Mouse (Mus musculus) liver, adult 2 months (tissue): Measurements from ENCODE around the gene Erich6. TPM values are rescaled to one million over a fixed set of nuclear protein-coding genes. Genes with fewer than 3 reads are reported as not detected.

Experiments used
- DNase-seq: peaks from one replicate; pipeline ENCODE4 v3.0.0-alpha.2; 2011; ENCODE audit warnings: low read depth, low spot score; ENCODE audit errors: extremely low read depth
- H3K27ac ChIP-seq: fragments of 200-500 bp; replicated peaks from 2 replicates; pipeline ENCODE4 v1.5.1; 2012; ENCODE audit warnings: low read depth, mild to moderate bottlenecking, control low read depth, inconsistent platforms, low read length; ENCODE audit not compliant: insufficient read depth
- H3K27me3 ChIP-seq: fragments of 200-500 bp; 2 replicates; pipeline ENCODE4 v1.6.1; 2012; ENCODE audit warnings: mild to moderate bottlenecking, moderate library complexity, low read length, inconsistent platforms; ENCODE audit not compliant: control insufficient read depth, insufficient read depth
- H3K36me3 ChIP-seq: fragments of 200-500 bp; 2 replicates; pipeline ENCODE4 v1.6.1; 2012; ENCODE audit warnings: low read length, inconsistent platforms; ENCODE audit not compliant: control insufficient read depth, insufficient read depth
- H3K4me1 ChIP-seq: fragments of 200-500 bp; 2 replicates; pipeline ENCODE4 v1.6.1; 2011; ENCODE audit warnings: low read length; ENCODE audit not compliant: control insufficient read depth, insufficient read depth
- H3K4me3 ChIP-seq: fragments of 200-500 bp; 2 replicates; pipeline ENCODE4 v1.5.1; 2011; ENCODE audit warnings: low read depth, mild to moderate bottlenecking, control low read depth, low read length, moderate library complexity; ENCODE audit not compliant: insufficient read depth
- H3K79me2 ChIP-seq: fragments of 200-500 bp; 2 replicates; pipeline ENCODE4 v1.6.1; 2012; ENCODE audit warnings: inconsistent platforms, mild to moderate bottlenecking, low read length, moderate library complexity; ENCODE audit not compliant: control insufficient read depth, insufficient read depth
- H3K9ac ChIP-seq: fragments of 200-500 bp; 2 replicates; pipeline ENCODE4 v1.6.1; 2012; ENCODE audit warnings: low read depth, mild to moderate bottlenecking, control low read depth, inconsistent platforms, low read length
- CTCF ChIP-seq: fragments of 200-500 bp; IDR thresholded peaks from 2 replicates; pipeline ENCODE4 v1.5.1; 2011; ENCODE audit warnings: low read depth, low read length, control low read depth
- POLR2A ChIP-seq: fragments of 200-500 bp; IDR thresholded peaks from 2 replicates; pipeline ENCODE4 v1.6.1; 2011; ENCODE audit warnings: low read length, control low read depth; ENCODE audit not compliant: insufficient read depth; ENCODE audit errors: extremely low read depth
- WGBS: fragments of 180-500 bp; shearing (Covaris S2); methylation state at CpG from one replicate; pipeline ENCODE4 v1.1.7; 2018; 5-methylcytosine and 5-hydroxymethylcytosine counted together
- polyA plus RNA-seq: library from polyadenylated mRNA; depleted of rRNA; stranded (reverse); fragments of >200 nt; gene quantifications from 2 replicates; pipeline ENCODE4 v1.2.3, GENCODE M21; 2012
- total RNA-seq: library from RNA; depleted of rRNA; stranded (reverse); fragments of >200 nt; gene quantifications from 2 replicates; pipeline ENCODE4 v1.2.3, GENCODE M21; 2014

The Erich6 gene
- total and polyA plus RNA-seq, 2 experiments = not detected

DNA sequence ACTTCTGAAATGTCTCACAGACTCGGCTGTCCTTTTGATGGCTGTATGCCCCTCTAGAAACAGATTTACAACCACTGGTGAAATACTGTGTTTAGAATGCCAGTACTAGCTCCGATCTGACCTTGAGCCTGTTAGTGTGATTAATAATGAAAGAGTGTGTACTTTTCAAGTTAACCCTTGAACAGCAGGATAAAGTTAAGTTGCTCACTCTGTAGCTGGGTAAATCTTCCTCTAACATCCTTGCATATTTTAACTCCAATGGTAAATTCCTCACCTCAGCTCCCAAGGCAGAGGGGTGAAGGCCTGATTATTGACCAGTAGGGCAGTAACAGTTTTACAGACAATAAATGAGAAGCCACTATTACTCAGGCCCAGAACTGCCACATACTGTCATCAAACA is 44.8 kb upstream of the Erich6 start:
- Histone ChIP-seq H3K36me3 (peaks cover 3% of the 10 kb centered on the region; the same call in 1 of the 2 replicates), H3K79me2 (peaks cover 43% of the 10 kb centered on the region), H3K9ac (peak overlapping the region; percentile 25; the same call in 1 of the 2 replicates), H3K27ac (peak overlapping the region; percentile 34; the same call in 1 of the 2 replicates), H3K4me3 (no peak overlapping the region; the same call in 1 of the 2 replicates), H3K27me3 (no peaks in the 10 kb centered on the region), H3K4me1 (peaks cover 56% of the 10 kb centered on the region)
- peak; percentile 90 for DNase-seq
- WGBS = 22% methylated on average over 2 of the region's 2 CpGs
- TF ChIP-seq CTCF (no peak), POLR2A (no peak)

DNA sequence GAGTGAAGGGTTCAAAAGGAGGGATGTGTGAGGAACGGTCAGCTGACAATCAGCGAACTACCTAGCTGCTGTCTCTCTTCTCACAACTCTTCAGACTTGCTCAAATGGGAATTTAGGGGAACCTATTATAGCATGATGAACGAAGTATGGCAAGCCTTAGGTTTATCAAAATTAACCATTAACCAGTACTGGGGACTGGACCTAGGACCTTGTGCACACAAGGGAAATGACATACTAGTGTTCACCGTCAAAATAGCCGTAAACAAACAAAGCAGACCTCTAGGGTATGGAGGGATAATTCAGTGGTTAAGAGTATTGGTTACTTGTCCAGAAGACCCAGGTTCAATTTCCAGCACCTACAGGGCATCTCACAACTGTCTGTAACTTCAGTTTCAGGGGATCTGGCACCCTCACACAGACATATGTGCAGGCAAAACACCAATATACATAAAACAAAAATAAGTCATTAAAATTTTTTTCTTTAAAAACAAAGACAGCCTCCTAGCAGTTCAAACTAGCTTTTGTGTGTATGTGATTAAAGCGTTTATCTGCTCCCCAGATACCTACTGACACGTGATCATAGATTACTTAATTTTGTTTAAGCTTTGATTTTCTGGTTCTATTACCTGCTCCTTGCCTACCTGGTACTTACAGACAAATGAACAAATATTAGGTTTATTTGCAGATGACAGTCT is 44.1 kb upstream of the Erich6 start:
- Histone ChIP-seq H3K27ac (peak overlapping the region; percentile 89), H3K27me3 (no peaks in the 10 kb centered on the region), H3K36me3 (peaks cover 3% of the 10 kb centered on the region; the same call in 1 of the 2 replicates), H3K4me3 (no peak overlapping the region; the same call in 1 of the 2 replicates), H3K79me2 (peaks cover 39% of the 10 kb centered on the region), H3K4me1 (peaks cover 56% of the 10 kb centered on the region), H3K9ac (peak overlapping the region; percentile 33)
- TF ChIP-seq POLR2A (no peak), CTCF (no peak)
- peak; percentile 93 for DNase-seq
- WGBS = 24% methylated on average over 7 of the region's 7 CpGs

DNA sequence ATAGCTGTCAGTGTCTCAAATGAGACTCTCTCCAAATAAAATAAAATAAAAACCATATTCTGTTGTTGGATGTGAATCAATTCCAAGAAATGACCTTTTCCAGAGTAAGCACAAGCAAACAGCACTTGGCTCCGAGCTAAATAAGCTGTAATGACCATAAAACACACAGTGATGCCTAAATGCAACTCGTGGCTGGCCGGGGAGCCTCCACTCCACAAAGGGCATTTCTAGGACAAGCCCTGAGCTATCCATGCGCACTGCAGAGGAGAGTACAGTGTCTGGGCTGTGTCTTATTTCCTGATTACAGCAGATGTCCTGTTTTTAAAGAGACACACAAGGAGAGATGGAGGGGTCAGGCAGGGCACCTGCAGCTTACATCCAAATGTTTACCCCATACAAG is 43.0 kb upstream of the Erich6 start:
- Histone ChIP-seq H3K27ac (peak overlapping the region; percentile 60), H3K36me3 (peaks cover 8% of the 10 kb centered on the region; the same call in 1 of the 2 replicates), H3K9ac (0 out of 2 replicates have a peak overlapping the region, but pooled peaks have one; percentile 1), H3K4me1 (peaks cover 49% of the 10 kb centered on the region), H3K27me3 (no peaks in the 10 kb centered on the region), H3K79me2 (peaks cover 28% of the 10 kb centered on the region), H3K4me3 (no peak overlapping the region)
- 18% methylated on average over 4 of the region's 4 CpGs for WGBS
- no peak for TF ChIP-seq CTCF
- TF ChIP-seq POLR2A = no peak
- peak; percentile 64 for DNase-seq

DNA sequence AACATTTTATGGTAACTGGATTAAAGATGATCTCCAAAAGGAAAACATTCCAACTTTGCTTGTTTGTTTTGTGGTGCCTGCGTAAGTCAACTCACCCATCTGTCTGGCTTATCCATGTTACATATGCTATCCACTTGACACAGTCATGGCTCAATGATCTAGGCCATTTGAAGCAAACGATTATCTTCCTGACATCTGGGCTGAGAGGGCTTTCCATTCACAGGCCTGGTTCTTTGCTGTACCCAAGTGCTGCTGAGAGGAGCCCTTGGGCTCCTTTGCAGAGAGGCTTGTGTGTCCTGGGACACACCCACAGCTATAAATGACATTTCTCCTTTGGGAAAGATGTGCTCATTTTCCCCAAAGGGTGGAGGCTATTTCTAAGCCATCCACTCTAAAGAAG is 41.9 kb upstream of the Erich6 start:
- 19% methylated on average over 2 of the region's 2 CpGs for WGBS
- peaks cover 11% of the 10 kb centered on the region; the same call in 1 of the 2 replicates for H3K36me3 ChIP-seq
- H3K9ac ChIP-seq = no peak overlapping the region
- H3K79me2 ChIP-seq = peaks cover 20% of the 10 kb centered on the region
- no peak for DNase-seq
- H3K4me1 ChIP-seq = peaks cover 46% of the 10 kb centered on the region
- no peaks in the 10 kb centered on the region for H3K27me3 ChIP-seq
- H3K4me3 ChIP-seq = no peak overlapping the region
- H3K27ac ChIP-seq = no peak overlapping the region
- no peak for TF ChIP-seq POLR2A
- no peak for TF ChIP-seq CTCF

DNA sequence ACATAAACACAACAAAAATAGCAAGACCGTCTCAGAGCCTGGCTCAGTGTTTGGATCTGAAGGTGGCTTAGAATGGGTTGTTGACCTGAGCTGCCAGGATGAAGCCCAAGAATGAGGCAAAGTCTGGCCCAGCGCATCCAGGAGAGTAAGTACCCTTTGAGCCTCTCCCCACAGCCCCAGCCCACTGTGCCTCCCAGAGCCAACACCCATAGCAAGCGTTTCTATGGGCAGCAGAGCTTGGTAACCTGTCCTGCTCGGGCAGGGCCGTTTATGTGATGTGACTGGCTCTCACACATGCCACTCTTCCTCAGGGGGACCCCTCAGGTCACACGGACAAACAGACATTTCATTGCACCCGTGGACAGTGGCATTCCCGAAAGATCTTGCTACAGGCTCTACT is 41.4 kb upstream of the Erich6 start:
- 31% methylated on average over 8 of the region's 8 CpGs for WGBS
- TF ChIP-seq CTCF (no peak), POLR2A (no peak)
- H3K9ac ChIP-seq = no peak overlapping the region
- H3K36me3 ChIP-seq = peaks cover 11% of the 10 kb centered on the region; the same call in 1 of the 2 replicates
- H3K79me2 ChIP-seq = peaks cover 16% of the 10 kb centered on the region
- no peak overlapping the region for H3K4me3 ChIP-seq
- peaks cover 41% of the 10 kb centered on the region for H3K4me1 ChIP-seq
- H3K27ac ChIP-seq = no peak overlapping the region; the same call in 1 of the 2 replicates
- peak; percentile 62 for DNase-seq
- no peaks in the 10 kb centered on the region for H3K27me3 ChIP-seq

DNA sequence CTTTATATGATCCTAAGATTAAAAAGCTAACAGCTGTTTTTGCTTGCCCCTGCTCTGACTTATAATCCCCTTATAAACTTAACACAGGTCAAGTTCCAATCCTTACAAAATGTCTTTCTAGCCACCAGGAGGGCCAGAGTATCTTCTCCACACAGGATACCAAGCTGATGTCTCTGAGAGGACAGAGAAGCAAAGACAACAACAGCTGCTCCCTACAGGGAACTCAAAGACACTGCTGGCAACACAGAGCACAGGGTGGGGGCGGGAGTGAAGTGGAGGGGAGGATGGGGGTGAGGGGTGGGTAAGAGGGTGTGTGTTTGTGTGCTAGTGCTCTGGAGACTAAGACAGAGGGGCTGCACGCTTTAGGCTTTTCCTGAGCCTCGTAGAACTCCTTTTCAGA is 40.6 kb upstream of the Erich6 start:
- DNase-seq = no peak
- no peak overlapping the region for H3K27ac ChIP-seq
- no peak overlapping the region for H3K9ac ChIP-seq
- WGBS = 62% methylated on average over 3 of the region's 3 CpGs
- TF ChIP-seq CTCF (no peak), POLR2A (no peak)
- H3K79me2 ChIP-seq = peaks cover 10% of the 10 kb centered on the region; the same call in 1 of the 2 replicates
- peaks cover 34% of the 10 kb centered on the region for H3K4me1 ChIP-seq
- peaks cover 11% of the 10 kb centered on the region; the same call in 1 of the 2 replicates for H3K36me3 ChIP-seq
- H3K27me3 ChIP-seq = no peaks in the 10 kb centered on the region
- H3K4me3 ChIP-seq = no peak overlapping the region
